Mouse (Mus musculus): ENCODE measurements around the gene Sytl3. TPM values are rescaled to one million over a fixed set of nuclear protein-coding genes. Genes with fewer than 3 reads are reported as not detected.
"Not testable (repeated sequence)": the region's sequence is repeated elsewhere in the genome, so short reads cannot be mapped to it uniquely, and the experiment has no call there.

Gene Sytl3
- polyA plus RNA-seq, 1 experiment from 2014 or later = 0.13 TPM

DNA sequence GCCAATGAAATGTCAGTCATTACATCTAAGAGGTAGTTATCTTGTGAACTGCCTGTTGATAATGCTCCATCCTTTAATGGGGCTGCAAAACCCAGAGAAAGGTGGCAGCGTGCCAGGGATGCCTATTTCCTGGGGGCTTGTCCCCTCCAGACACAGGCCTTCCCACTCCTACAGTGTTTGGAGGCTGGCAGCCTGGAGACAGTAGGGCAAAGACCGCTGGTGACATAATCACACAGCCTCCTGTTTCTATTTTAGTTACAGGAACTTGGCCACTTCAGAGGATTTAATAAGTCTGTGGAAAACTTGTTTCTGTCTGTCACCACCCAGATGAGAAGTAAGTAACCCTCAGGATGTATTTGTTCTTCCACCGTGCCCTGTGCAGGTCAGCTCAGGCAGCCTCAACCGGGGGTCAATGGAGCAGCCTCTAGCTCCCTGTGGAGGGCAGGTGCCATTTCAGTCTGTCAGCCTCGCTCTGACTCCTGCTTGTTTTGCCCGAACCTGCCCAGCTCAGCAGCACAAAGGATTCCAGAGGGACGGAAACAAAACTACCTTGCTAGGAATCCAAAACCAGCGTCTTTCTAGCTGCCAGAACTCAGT lies 43.8 kb downstream of the Sytl3 start:
- H3K27ac ChIP-seq; ATAC-seq (ENCODE audit: insufficient number of reproducible peaks, insufficient read depth, low FRiP score, low TSS enrichment); H3K4me2 ChIP-seq (replicated peaks); H3K4me3 ChIP-seq; H3K9ac ChIP-seq; H3K9me3 ChIP-seq; H3K36me3 ChIP-seq; H3K27me3 ChIP-seq; H3K4me1 ChIP-seq: not testable (repeated sequence)
- 49% methylated on average over 2 of the region's 8 CpGs for WGBS

DNA sequence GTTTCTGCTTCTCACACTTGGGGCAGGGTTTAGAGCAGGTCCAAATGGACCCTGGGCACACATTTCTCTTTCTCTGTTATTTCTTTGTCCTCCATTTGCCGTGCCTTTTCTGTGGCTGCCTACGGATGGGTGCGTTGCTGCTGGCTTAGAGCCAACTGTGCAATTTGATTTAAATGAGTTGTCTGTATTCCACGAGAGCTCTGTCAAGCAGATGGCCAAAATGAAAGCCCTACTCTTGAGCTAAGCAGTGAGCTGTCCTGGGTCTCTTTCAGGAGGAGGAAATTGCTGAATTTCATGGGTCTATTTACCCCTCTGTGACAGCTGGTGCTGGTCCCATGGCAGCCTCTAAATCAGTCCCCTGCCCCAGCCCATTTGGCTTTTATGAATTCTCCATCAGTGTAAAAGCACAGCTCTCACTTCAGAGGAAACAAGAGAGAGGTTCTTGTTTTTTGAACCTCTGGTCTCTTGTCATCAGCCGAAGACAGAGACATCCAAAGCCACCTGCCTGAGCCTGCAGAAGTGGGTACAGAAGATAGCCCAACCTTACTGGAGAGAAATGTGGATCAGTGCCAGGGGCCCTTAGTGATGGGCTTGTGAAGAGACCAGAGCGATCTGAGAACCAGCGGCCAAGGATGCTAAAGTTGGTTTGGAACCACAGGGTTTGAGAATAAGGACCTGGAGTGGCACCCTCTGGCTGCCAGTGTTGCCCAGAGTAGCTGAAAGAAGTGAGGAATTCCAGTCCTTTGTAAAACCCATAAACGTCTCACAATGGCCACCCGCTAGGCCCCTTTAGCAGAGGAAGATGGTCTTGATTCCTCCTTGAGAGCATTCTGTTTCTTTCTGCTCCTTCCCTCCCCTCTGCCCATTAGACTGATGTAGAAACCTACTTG lies 44.7 kb downstream of the Sytl3 start:
- ATAC-seq (ENCODE audit: insufficient number of reproducible peaks, insufficient read depth, low FRiP score, low TSS enrichment) = peak; percentile 58; the same call in 1 of the 2 replicates

DNA sequence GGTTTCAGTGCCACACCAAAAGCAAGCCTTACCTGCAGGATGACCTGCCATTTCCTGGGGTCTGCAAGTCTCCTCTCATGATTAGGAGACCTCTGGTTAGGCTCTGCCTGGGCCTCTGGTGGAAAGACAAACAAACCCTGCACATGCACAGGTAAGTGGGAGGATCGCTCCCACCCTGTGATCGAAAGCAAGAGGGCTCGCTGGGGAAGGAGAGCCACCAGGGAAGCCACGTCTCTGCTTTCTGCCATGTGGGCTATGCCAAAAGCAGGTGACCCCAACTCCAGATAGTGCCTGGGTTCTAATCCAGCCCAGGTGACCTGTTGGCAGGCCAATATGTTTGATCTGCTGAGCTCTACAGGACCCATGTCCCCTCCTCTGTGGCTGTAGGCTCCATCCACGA lies 47.6 kb downstream of the Sytl3 start:
- WGBS = 88% methylated on average over 5 of the region's 5 CpGs
- H3K4me2 ChIP-seq (replicated peaks); H3K4me1 ChIP-seq; H3K4me3 ChIP-seq; H3K9ac ChIP-seq; H3K27me3 ChIP-seq; ATAC-seq (ENCODE audit: insufficient number of reproducible peaks, insufficient read depth, low FRiP score, low TSS enrichment); H3K27ac ChIP-seq; H3K9me3 ChIP-seq; H3K36me3 ChIP-seq: not testable (repeated sequence)

More for the DNA sequence above, 44.7 kb downstream of the Sytl3 start:
- H3K27me3 ChIP-seq; H3K9ac ChIP-seq; H3K9me3 ChIP-seq; H3K4me1 ChIP-seq; H3K27ac ChIP-seq; H3K36me3 ChIP-seq; H3K4me2 ChIP-seq (replicated peaks); H3K4me3 ChIP-seq: not testable (repeated sequence)
- 60% methylated on average over 9 of the region's 9 CpGs for WGBS

DNA sequence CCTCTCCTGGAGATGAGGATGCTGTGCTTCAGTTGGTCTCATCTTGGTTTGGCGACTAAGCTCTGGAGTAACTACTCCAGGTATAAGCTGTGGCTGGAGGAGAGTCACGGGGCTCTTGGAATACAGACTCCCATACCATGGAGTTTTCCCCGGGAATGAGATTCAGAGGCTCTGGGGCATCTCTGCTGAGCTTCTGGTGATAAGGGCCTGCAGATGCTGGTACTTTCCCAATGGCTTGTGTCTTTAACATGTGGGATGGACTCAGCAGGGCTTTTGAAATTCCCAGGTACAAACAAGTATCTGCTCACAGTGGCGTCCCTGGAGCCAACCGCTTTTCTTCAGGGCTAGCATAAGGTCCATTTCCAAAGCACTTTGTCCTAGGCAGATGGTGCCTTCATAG lies 48.5 kb downstream of the Sytl3 start:
- not testable (repeated sequence) for H3K4me3 ChIP-seq; ATAC-seq (ENCODE audit: insufficient number of reproducible peaks, insufficient read depth, low FRiP score, low TSS enrichment)
- whole genome bisulfite sequencing = 91% methylated on average over 5 of the region's 5 CpGs

DNA sequence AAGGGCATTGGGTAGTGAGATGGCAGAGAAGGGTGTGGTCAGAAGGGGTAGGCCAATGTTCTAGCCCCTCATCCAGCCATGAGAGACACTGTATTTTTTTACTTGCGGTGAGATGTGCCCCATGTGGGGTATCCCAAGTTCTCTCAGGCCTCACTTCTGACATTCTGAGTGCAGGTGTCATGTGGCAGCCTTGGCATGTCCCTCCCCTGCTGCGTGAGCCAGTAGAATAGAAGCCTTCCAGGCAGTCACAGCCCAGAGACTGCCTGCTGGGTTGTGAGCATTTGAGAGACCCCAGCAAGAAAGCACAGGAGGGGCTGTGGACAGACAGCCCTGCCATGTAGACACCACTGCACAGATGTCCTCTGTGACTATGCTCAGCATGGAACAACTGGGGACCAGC lies 49.3 kb downstream of the Sytl3 start:
- not testable (repeated sequence) for H3K4me3 ChIP-seq; ATAC-seq (ENCODE audit: insufficient number of reproducible peaks, insufficient read depth, low FRiP score, low TSS enrichment); H3K27ac ChIP-seq; H3K9me3 ChIP-seq; H3K9ac ChIP-seq; H3K4me1 ChIP-seq; H3K4me2 ChIP-seq (replicated peaks); H3K27me3 ChIP-seq; H3K36me3 ChIP-seq
- 68% methylated on average over 2 of the region's 2 CpGs for WGBS

More for the DNA sequence above, 48.5 kb downstream of the Sytl3 start:
- H3K4me2 ChIP-seq (replicated peaks); H3K9me3 ChIP-seq; H3K27ac ChIP-seq; H3K36me3 ChIP-seq; H3K27me3 ChIP-seq; H3K4me1 ChIP-seq; H3K9ac ChIP-seq: not testable (repeated sequence)

DNA sequence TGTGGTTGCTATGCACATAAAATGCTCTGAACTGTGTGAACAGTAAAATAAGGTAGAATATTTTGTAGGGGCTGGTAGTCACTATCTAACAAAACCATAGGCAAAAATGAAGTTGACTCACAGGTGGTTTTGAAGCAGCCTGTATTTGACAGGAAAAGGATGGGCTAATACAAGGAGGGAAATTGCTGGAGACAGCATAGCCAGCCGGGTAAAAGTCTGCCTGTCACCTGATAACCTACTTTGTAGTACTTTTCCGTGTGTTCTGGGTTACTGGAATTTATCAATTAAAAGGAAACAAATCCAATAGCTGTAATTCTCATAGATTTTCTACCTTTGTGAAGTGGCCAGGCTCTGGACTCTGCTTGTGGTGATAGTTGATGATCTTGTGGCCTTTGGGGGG lies 54.6 kb downstream of the Sytl3 start:
- not testable (repeated sequence) for H3K4me3 ChIP-seq; H3K4me2 ChIP-seq (replicated peaks); H3K4me1 ChIP-seq; H3K9ac ChIP-seq; H3K9me3 ChIP-seq; H3K27ac ChIP-seq; H3K27me3 ChIP-seq; H3K36me3 ChIP-seq; ATAC-seq (ENCODE audit: insufficient number of reproducible peaks, insufficient read depth, low FRiP score, low TSS enrichment)
- 62% methylated on average over 2 of the region's 2 CpGs for WGBS

DNA sequence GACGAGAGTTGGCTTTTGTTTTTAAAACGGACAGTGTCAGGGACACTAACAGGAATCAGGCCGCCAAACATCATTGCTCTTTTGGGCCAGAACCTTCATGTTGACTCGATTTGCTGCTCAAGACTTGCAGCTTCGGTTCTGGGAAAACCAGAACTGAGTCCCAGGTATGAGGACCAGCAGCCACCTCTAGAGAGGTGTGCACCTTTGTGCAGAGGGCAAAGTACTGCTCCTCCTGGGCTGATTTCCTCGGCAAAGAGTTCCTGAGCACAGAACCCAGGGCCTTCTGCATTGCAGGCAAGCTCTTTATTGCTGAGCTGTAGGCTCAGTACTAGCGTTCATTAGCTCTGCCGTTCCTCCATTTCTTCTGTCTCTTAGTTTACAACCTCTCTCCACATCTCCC lies 55.1 kb downstream of the Sytl3 start:
- H3K4me1 ChIP-seq; ATAC-seq (ENCODE audit: insufficient number of reproducible peaks, insufficient read depth, low FRiP score, low TSS enrichment); H3K36me3 ChIP-seq; H3K27me3 ChIP-seq; H3K27ac ChIP-seq; H3K4me2 ChIP-seq (replicated peaks); H3K9me3 ChIP-seq; H3K9ac ChIP-seq; H3K4me3 ChIP-seq: not testable (repeated sequence)
- WGBS = 79% methylated on average over 8 of the region's 8 CpGs

DNA sequence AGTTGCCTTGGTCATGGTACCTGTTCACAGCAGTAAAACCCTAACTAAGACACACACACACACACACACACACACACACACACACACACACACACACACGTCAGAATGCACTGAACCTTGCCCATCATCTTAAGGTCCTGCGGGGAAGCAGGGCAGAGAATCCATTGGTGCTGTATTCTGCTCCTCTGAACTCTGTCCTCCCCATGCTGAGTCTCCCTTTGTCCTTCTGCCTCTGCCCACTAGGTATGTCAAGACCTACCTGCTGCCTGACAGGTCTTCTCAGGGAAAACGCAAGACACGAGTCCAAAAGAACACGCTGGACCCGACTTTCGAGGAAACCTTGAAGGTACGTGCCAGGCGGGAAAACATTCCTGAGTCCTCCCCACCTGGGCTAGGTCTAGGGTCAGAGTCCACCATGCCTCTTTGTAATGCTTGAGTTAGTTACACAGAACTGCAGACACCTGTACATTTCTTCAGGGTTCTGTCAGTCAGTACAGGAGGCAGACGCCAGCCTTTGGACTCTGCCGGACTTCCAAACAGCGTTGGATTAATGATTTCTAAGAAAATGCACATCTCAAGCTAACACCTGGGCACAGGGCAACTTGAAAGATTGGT lies 69.2 kb downstream of the Sytl3 start:
- no peak overlapping the region for H3K27ac ChIP-seq
- no peaks in the 10 kb centered on the region for H3K36me3 ChIP-seq
- H3K4me3 ChIP-seq = no peak overlapping the region
- H3K4me1 ChIP-seq = 0 out of 2 replicates have a peak, but pooled peaks cover 3% of the 10 kb centered on the region
- H3K9me3 ChIP-seq = no peaks in the 10 kb centered on the region
- ATAC-seq (ENCODE audit: insufficient number of reproducible peaks, insufficient read depth, low FRiP score, low TSS enrichment) = no peak
- H3K9ac ChIP-seq = no peak overlapping the region
- WGBS = 91% methylated on average over 12 of the region's 12 CpGs
- no peak overlapping the region for H3K4me2 ChIP-seq (replicated peaks)
- no peaks in the 10 kb centered on the region for H3K27me3 ChIP-seq

DNA sequence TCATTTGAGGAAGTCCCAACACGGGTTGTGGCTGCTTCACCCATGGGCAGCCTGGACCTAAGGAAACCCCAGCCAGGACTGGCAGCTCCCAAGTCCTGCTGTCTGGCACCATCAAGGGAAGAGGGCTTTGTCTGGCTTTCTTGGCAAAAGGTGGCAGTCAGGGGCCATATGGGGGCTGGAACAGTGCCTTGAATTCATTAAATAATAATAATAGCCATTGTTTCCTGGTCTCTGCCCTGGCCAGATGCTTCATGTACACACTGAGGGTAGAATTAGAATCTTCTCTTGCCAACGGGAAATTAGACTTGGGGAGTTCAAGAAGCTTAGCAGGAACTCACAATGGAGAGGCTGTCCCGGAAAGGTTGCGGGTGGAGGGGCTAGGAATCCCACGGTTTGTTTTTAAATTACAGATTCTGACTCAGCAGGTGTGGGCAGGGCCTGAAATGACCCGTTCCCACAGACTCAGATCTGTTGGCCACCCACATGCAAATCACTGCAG lies 70.4 kb downstream of the Sytl3 start:
- Histone ChIP-seq H3K27me3 (no peaks in the 10 kb centered on the region), H3K4me2 (replicated peaks) (no peak overlapping the region), H3K9me3 (no peaks in the 10 kb centered on the region), H3K27ac (no peak overlapping the region), H3K9ac (no peak overlapping the region), H3K4me3 (no peak overlapping the region), H3K36me3 (no peaks in the 10 kb centered on the region), H3K4me1 (0 out of 2 replicates have a peak, but pooled peaks cover 3% of the 10 kb centered on the region)
- WGBS = 12% methylated on average over 6 of the region's 6 CpGs
- ATAC-seq (ENCODE audit: insufficient number of reproducible peaks, insufficient read depth, low FRiP score, low TSS enrichment) = no peak

DNA sequence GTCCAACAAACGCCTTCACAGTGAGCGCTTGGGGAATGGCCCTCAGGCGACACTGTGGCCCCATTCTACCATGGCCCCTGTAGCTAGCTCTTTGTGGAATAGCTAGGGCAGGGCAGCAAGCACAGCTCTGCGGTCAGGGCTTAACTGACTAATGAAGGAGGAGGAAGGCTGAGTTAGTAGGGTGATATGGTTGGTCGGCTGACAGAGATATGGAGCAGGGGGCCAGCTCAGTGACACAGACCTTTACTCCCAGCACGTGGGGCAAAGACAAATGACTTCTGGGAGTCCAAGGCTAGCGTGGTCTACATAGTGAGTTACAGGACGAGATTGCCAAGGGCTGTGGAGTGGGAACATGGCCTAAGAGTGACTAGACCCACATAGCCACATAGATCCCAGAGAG lies 72.2 kb downstream of the Sytl3 start:
- Histone ChIP-seq H3K4me2 (replicated peaks) (no peak overlapping the region), H3K27me3 (no peaks in the 10 kb centered on the region), H3K4me3 (no peak overlapping the region), H3K9me3 (no peaks in the 10 kb centered on the region), H3K36me3 (no peaks in the 10 kb centered on the region), H3K9ac (no peak overlapping the region), H3K4me1 (0 out of 2 replicates have a peak, but pooled peaks cover 3% of the 10 kb centered on the region), H3K27ac (no peak overlapping the region)
- WGBS = 63% methylated on average over 8 of the region's 8 CpGs
- no peak for ATAC-seq (ENCODE audit: insufficient number of reproducible peaks, insufficient read depth, low FRiP score, low TSS enrichment)

DNA sequence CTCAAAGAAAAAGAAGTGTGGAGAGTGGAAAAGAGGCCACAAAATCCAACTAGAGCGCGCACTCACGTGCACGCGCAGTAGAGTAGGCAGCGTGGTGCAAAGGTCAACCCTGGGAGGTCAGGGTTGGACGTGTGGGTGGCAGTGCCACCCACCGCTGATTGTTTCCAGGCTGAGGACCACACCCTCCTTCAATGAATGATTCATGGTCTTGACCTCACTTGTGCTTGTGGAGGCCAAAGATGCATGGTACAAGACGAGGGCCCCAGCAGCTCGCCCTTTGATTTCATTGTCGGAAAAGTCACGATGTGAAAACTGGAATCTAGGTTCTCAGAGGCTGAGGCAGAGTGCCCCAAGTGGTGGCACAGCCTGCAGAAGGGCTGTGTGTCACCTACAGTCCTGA lies 72.7 kb downstream of the Sytl3 start:
- ATAC-seq (ENCODE audit: insufficient number of reproducible peaks, insufficient read depth, low FRiP score, low TSS enrichment) = no peak
- Histone ChIP-seq H3K36me3 (no peaks in the 10 kb centered on the region), H3K4me1 (peaks cover 3% of the 10 kb centered on the region; the same call in 1 of the 2 replicates), H3K27me3 (no peaks in the 10 kb centered on the region), H3K9ac (no peak overlapping the region), H3K4me2 (replicated peaks) (no peak overlapping the region), H3K4me3 (no peak overlapping the region), H3K9me3 (no peaks in the 10 kb centered on the region), H3K27ac (no peak overlapping the region)
- WGBS = 84% methylated on average over 12 of the region's 12 CpGs

DNA sequence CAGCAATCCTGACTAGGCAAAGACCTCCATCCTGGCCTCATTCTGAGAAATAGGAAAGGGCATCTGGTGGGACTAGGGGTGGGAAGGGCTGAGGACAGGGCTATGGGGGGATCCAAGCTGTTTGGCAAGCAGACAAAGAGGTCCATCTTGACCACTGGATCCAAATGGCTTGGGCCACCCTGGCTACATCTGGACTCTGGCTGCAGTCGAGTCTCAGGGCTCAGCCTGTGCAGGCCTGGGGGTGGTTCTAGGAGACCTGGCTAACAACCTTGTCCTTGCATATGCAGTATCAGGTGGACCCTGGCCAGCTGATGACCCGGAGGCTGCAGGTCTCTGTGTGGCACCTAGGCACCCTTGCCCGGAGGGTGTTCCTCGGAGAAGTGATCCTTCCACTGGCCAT lies 73.8 kb downstream of the Sytl3 start:
- Histone ChIP-seq H3K4me1 (peaks cover 6% of the 10 kb centered on the region; the same call in 1 of the 2 replicates), H3K27me3 (no peaks in the 10 kb centered on the region), H3K9me3 (no peaks in the 10 kb centered on the region), H3K4me3 (no peak overlapping the region), H3K4me2 (replicated peaks) (no peak overlapping the region), H3K27ac (no peak overlapping the region), H3K9ac (no peak overlapping the region), H3K36me3 (no peaks in the 10 kb centered on the region)
- ATAC-seq (ENCODE audit: insufficient number of reproducible peaks, insufficient read depth, low FRiP score, low TSS enrichment) = no peak
- WGBS = 93% methylated on average over 4 of the region's 4 CpGs

All from embryonic facial prominence, embryonic 12.5 days (tissue).